Mouse (Mus musculus) adipocyte (in vitro differentiated cells): ENCODE results near the gene Tuba1a.
"Not testable (repeated sequence)": the region's sequence is repeated elsewhere in the genome, so short reads cannot be mapped to it uniquely, and the experiment has no call there.

Experiments used
- DNase-seq: peaks from one replicate; pipeline ENCODE4 v3.0.0-alpha.2; 2016; ENCODE audit warnings: low spot score

Tuba1a gene

GRCm38 (mm10) chr15:98985240-98985981, 31.9 kb upstream of the Tuba1a start:
- DNase-seq: peak; percentile 84

GRCm38 (mm10) chr15:98984681-98985080, 31.2 kb upstream of the Tuba1a start:
- DNase-seq: no peak

- DNase-seq: no peak
Observed at GRCm38 (mm10) chr15:98983431-98984081, 30.1 kb upstream of the Tuba1a start.

DNA sequence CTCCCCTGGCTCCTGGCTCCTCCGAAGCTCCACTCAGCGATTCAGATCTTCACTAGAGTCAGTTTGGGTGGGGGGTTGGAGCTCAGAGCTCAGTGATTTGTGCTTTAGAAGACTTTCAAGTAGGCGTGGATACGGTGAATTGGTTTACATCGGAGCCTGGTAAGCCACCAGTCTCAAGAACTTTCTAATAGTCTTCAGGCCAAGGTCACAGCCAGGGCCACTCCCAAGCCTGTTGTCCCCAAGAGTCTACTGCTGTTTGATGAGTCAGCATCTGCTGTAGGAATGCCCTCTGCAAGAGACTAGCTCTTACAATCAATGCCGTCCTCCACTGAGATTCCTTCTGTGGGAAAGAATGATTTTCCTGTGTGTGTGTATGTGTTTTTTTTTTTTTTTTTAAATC, 28.6 kb upstream of the Tuba1a start:
- no peak for DNase-seq

GRCm38 (mm10) chr15:98980012-98980614, 26.6 kb upstream of the Tuba1a start:
- no peak for DNase-seq

DNA sequence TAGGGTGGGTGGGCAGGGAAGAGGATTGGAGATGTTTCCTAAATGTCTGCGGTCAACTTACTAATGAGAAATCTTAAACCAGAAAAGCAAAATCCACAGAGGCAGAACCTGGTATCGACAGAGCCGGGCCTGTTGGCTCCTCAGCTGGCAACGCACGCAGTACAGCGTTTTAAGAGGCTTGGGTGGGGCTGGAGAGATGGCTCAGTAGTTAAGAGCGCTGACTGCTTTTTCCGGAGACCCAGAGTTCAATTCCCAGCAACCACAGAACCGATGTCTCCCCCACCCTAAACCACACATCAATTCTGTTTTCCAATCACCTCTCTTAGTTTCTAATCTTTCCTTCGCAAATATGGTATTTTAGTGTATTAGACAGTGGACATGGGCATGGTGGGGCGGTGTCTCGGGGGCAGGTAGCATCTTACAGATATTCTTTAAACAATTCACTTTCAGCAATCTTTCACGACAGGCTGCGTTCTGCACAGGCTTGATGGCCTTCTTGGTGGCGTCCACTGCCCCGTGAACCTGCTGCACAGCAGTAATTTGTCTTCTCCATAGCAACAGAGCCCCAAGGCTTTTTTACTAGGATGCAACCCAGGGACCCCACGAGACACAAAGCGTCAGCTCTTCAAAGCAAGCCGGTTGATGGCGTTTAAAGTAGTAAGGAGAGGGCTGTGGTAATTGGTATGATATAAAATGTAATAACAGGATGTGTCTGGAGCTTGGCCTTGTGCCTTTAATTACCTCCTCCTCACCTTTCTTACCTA, 25.1 kb upstream of the Tuba1a start:
- no peak for DNase-seq

- DNase-seq: peak; percentile 98
Observed at GRCm38 (mm10) chr15:98977759-98978408, 24.4 kb upstream of the Tuba1a start.

GRCm38 (mm10) chr15:98976763-98977758, 23.6 kb upstream of the Tuba1a start:
- DNase-seq: peak; percentile 60

DNA sequence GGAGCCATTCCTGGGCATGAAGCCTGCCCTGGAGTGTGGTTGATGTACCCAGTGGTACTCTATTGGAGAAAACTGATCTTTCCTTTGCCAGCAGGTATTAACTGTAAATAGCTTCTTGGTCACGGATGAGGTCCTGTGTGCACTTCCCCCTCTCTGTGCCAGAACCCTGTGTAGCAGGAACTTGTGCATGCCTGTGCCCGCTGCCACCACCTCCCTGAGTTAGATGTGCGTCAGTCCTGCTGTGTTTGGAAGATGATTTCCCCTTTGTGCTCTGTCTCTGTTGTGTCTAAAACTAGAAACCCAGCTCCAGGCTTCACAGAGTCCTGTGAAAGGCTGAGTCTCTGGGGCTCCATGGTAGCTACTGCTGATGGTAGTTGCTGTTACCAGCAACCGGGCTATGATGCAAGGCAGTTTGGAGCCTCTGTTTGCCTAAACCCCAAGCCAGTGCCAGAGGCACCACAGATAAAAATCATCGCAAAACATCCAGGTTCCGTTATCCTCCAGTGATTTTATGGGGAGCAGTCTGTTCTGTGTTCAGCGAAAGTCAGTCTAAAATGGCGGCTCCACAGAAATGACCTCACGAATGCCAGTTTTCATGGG, 19.6 kb upstream of the Tuba1a start:
- DNase-seq: no peak

DNA sequence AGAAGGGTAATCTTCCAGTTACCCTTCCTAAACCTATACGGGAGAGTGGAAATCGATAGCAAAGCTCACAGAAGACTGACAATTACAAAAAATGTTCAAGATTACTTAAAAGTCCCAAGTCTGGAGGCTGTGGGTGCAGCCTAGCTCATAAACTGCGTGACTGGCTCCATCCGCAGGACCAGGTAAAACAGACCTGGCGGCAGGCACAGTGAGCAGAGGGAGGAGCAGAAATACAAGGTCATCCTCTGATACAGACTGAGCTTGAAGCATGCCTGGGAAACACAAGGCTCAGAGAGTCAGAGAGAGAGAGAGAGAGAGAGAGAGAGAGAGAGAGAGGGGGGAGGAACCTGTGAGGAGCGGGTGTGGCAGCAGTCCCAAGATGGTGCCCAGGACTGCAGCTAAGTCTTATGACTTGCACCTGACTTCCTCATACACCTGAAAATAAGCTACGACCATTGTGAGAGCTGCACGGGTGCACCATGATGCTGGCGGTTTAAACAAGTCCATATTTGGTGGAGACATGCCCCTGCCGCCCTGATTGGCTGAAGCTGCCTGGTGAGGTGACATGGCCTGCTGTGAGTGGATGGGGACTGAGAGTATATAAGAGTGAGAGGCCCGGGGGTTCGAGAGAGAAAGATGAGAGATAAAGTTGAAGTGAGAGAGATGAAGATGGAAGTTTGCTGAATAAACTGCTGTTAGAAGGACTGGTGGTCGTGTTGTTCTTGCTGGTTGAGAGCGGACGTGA, 18.2 kb upstream of the Tuba1a start:
- DNase-seq: not testable (repeated sequence)

- DNase-seq: no peak
Observed at GRCm38 (mm10) chr15:98971111-98971510, 17.6 kb upstream of the Tuba1a start.

- no peak for DNase-seq
Observed at GRCm38 (mm10) chr15:98969372-98970101, 16.0 kb upstream of the Tuba1a start.

DNA sequence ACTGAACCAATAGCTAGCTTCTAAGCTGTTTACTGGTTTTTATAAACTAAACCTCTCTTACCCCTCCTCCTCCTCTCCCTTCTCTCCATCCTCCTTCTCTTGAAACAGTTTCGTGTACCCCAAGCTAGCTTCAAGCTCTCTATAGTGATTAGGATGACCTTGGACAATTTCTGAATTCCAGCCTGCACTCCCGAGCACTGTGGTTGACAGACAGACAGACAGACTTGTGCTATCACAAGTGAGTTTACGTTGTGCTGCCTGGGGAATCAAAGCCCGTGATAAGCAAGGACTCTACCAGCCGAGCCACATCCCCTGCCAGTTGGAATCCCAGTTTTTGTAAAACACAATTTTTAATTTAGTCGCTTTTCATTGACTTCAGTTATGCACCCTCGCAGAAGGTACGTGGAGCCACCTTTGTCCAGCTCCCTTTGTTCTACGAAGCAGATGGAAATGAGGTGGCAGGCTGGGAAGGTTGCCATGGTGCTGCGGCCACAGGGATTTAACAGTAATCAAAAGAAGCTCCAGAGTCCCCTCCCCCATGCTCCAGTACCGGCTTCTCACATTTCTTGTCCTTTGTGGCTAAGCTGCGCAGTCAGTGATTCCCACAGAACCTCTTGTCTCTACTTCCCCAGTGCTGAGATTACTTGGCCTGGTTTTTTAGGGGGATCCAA, 15.3 kb upstream of the Tuba1a start:
- DNase-seq: no peak

- peak; percentile 57 for DNase-seq
Observed at GRCm38 (mm10) chr15:98959531-98959930, 6.0 kb upstream of the Tuba1a start.

DNA sequence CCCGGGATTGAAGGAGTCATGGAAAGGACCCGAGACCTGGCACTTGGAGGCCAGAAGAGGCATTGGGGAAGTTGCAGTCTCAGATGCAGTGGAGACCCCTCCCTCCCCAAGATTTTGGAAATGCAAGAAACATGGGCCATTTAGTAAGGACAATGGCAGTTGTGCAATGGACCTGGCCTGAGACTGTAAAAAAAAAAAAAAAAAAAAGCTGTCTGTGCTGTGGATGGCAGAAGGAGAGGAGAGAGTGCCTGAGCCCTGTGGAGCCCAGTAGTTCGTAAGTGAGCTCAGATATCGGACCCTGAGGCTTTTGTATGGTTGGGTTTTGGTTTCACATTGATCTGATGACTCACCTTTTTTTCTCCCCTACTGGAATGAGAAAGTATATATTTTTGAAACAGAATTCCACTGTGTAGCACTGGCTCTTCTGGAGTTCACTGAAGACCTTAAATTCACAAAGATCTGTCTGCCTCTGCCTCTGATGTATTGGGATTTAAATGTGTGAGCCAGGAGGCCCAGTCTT, 5.5 kb upstream of the Tuba1a start:
- peak; percentile 62 for DNase-seq

DNA sequence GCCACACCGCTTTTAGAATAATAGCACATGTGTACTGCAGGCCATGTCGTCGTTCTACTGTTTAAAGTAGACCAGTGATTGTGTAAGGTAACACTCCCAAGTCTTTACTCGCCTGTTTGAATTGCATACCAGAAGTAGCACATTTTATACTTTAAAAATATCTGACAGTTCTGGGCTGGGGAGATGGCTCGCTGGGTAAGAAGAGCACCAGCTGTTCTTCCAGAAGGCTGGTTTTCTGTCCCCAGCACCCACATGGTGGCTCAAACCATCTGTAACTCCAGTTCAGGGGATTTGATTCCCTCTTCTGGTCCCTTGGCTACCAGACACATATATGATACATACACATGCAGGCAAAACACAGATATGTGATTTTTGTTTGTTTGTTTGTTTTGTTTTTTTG, 4.0 kb upstream of the Tuba1a start:
- DNase-seq: no peak

DNA sequence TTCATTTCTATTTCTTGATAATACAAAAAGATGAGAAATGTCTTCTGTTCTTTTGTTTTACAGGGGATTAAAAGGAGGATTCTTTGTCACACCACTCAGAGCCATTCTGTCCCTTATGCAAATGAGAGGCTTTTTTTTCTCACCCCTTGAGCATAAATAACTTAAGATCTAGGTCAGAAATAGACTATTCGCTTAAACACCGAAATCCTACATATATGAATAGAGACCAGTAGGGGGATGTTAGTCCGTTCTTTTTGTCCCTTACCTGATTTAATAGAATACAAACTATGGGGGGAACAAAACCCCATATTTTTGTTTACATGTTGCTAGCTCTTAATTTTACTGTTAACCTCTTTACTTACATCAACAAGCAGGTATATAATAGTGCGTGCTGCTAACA, 2.5 kb upstream of the Tuba1a start:
- DNase-seq: no peak

DNA sequence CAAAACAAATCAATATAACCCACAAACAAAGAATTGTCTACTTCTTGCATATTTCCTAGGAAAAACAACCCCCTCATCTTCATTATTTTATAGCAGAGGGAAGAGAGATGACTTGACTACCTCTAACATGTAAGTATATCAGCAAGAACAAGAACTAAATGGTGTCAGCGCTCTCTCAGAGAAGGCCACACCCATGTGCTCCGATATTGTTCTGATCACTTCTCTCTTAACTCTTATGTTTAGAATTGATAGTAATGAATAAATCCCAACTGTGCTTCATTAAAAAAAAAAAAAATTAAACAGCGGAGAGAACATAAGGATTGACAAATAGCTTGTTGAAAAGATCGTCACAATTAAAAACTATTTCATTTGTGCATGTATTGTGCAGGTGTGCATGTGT, 1.8 kb upstream of the Tuba1a start:
- no peak for DNase-seq
